Mouse (Mus musculus) MEL (cell line): Measurements from ENCODE around the gene 4930519G04Rik. TPM values are rescaled to one million over a fixed set of nuclear protein-coding genes. Genes with fewer than 3 reads are reported as not detected.
"Not testable (repeated sequence)": the region's sequence is repeated elsewhere in the genome, so short reads cannot be mapped to it uniquely, and the experiment has no call there.

Experiments used
- DNase-seq: peaks from one replicate; pipeline ENCODE4 v3.0.0; 2011; ENCODE audit warnings: low read depth, low spot score
- H3K27ac ChIP-seq: 2 replicates; pipeline ENCODE4 v1.5.1; 2012; ENCODE audit warnings: low read depth, mild to moderate bottlenecking, control low read depth, low read length, moderate library complexity; ENCODE audit not compliant: control insufficient read depth
- H3K27me3 ChIP-seq, 2 experiments: fragments of 150-350 bp in 1 of 2; sonication (generic) in 1 of 2; 2 replicates each; pipeline ENCODE4 v1.6.1; 2012; ENCODE audit warnings: low read length in 2 of 2, mild to moderate bottlenecking in 2 of 2, improper control_type of control experiment in 1 of 2, moderate library complexity in 1 of 2; ENCODE audit not compliant: insufficient read depth in 2 of 2, control insufficient read depth in 1 of 2
- H3K36me3 ChIP-seq, 2 experiments: 2 replicates each; pipeline ENCODE4 v1.6.1; 2012 to 2014; ENCODE audit warnings: low read length in 2 of 2, improper control_type of control experiment in 1 of 2, inconsistent platforms in 1 of 2, mild to moderate bottlenecking in 1 of 2; ENCODE audit not compliant: insufficient read depth in 2 of 2, control insufficient read depth in 1 of 2
- H3K4me1 ChIP-seq, 2 experiments: fragments of 150-350 bp in 1 of 2; sonication (generic) in 1 of 2; 2 replicates each; pipeline ENCODE4 v1.6.1; 2012; ENCODE audit warnings: low read length in 2 of 2, improper control_type of control experiment in 1 of 2, mild to moderate bottlenecking in 1 of 2; ENCODE audit not compliant: insufficient read depth in 2 of 2, control insufficient read depth in 1 of 2
- H3K4me3 ChIP-seq, 2 experiments: fragments of 150-350 bp in 1 of 2; sonication (generic) in 1 of 2; 2 replicates each; pipeline ENCODE4 v1.5.1; 2012; ENCODE audit warnings: low read depth in 2 of 2, low read length in 2 of 2, mild to moderate bottlenecking in 2 of 2, moderate library complexity in 2 of 2, control low read depth in 1 of 2, improper control_type of control experiment in 1 of 2; ENCODE audit not compliant: control insufficient read depth in 1 of 2, insufficient read depth in 1 of 2
- H3K79me2 ChIP-seq: 2 replicates; pipeline ENCODE4 v1.6.1; 2012; ENCODE audit warnings: mild to moderate bottlenecking, low read length, moderate library complexity; ENCODE audit not compliant: control insufficient read depth, poor library complexity, insufficient read depth
- H3K9ac ChIP-seq: 2 replicates; pipeline ENCODE4 v1.6.1; 2012; ENCODE audit warnings: low read depth, mild to moderate bottlenecking, control low read depth, low read length, moderate library complexity; ENCODE audit not compliant: control insufficient read depth, poor library complexity, severe bottlenecking
- H3K9me3 ChIP-seq: fragments of 150-350 bp; sonication (generic); replicated peaks from 2 replicates; pipeline ENCODE4 v1.6.1; 2012; ENCODE audit warnings: mild to moderate bottlenecking, low read length, improper control_type of control experiment, moderate library complexity; ENCODE audit not compliant: insufficient read depth
- BHLHE40 ChIP-seq: IDR thresholded peaks from 2 replicates; pipeline ENCODE4 v1.6.1; 2012; ENCODE audit warnings: low read depth, mild to moderate bottlenecking, inconsistent platforms, low read length, improper control_type of control experiment, borderline replicate concordance
- CHD1 ChIP-seq: IDR thresholded peaks from 2 replicates; pipeline ENCODE4 v1.6.1; 2012; ENCODE audit warnings: low read depth, mild to moderate bottlenecking, inconsistent platforms, low read length, improper control_type of control experiment
- EP300 ChIP-seq, 2 experiments: IDR thresholded peaks; 2 replicates each; pipeline ENCODE4 v1.6.1; 2011; ENCODE audit warnings: improper control_type of control experiment in 2 of 2, low read length in 2 of 2, low read depth in 1 of 2, mild to moderate bottlenecking in 1 of 2
- KAT2A ChIP-seq: conservative IDR thresholded peaks from 2 replicates; pipeline ENCODE4 v1.6.1; 2012; ENCODE audit warnings: low read depth, low read length, improper control_type of control experiment, inconsistent platforms
- NELFE ChIP-seq: IDR thresholded peaks from 2 replicates; pipeline ENCODE4 v1.6.1; 2011; ENCODE audit warnings: low read depth, low read length, improper control_type of control experiment
- NRF1 ChIP-seq: IDR thresholded peaks from 2 replicates; pipeline ENCODE4 v1.6.1; 2014; ENCODE audit warnings: low read depth, mild to moderate bottlenecking, inconsistent platforms, low read length, improper control_type of control experiment, moderate library complexity; ENCODE audit not compliant: poor library complexity, insufficient read depth, severe bottlenecking
- POLR2AphosphoS5 ChIP-seq: IDR thresholded peaks from 2 replicates; pipeline ENCODE4 v1.6.1; 2012; ENCODE audit warnings: low read depth, borderline replicate concordance, mild to moderate bottlenecking, inconsistent platforms, low read length, moderate library complexity, mixed read lengths
- RCOR1 ChIP-seq: IDR thresholded peaks from 2 replicates; pipeline ENCODE4 v1.6.1; 2012; ENCODE audit warnings: low read depth, mild to moderate bottlenecking, inconsistent platforms, low read length, improper control_type of control experiment
- SMC3 ChIP-seq: IDR thresholded peaks from 2 replicates; pipeline ENCODE4 v1.6.1; 2011; ENCODE audit warnings: low read depth, low read length, improper control_type of control experiment
- TBP ChIP-seq: IDR thresholded peaks from 2 replicates; pipeline ENCODE4 v1.8.0; 2011; ENCODE audit warnings: low read depth, low read length, improper control_type of control experiment
- USF1 ChIP-seq: IDR thresholded peaks from 2 replicates; pipeline ENCODE4 v1.6.1; 2014; ENCODE audit warnings: low read depth, mild to moderate bottlenecking, inconsistent platforms, low read length, improper control_type of control experiment, moderate library complexity
- polyA plus RNA-seq, 2 experiments: library from polyadenylated mRNA; stranded (reverse) in 1 of 2; unstranded in 1 of 2; fragments of >175 nt in 1 of 2; fragments of >200 nt in 1 of 2; gene quantifications; 2 replicates each; pipeline versions ENCODE4 v1.2.1 to v1.2.4; 2012; ENCODE audit warnings: low replicate concordance in 2 of 2, low read depth in 1 of 2; ENCODE audit not compliant: insufficient read length in 2 of 2, insufficient read depth in 1 of 2, missing spikeins in 1 of 2
- total RNA-seq: library from RNA; depleted of rRNA; stranded (reverse); fragments of 300-350 nt; gene quantifications from 2 replicates; pipeline ENCODE4 v1.2.3, GENCODE M21; 2012

Gene 4930519G04Rik
- total and polyA plus RNA-seq, 3 experiments: not detected

- no peak overlapping the region for H3K9ac ChIP-seq
- H3K79me2 ChIP-seq: no peaks in the 10 kb centered on the region
- no peaks in the 10 kb centered on the region for H3K27me3 ChIP-seq
- no peak for DNase-seq
- no peaks in the 10 kb centered on the region for H3K36me3 ChIP-seq
- no peaks in the 10 kb centered on the region for H3K9me3 ChIP-seq
- TF ChIP-seq NRF1: no peak
- TF ChIP-seq TBP: no peak
- TF ChIP-seq POLR2AphosphoS5: no peak
- TF ChIP-seq NELFE: no peak
- TF ChIP-seq EP300 (IDR thresholded peaks at IDR 0.05; ENCODE audit: low read depth in 1 of 2, low read length in 2 of 2): no peak
- no peak for TF ChIP-seq BHLHE40
- TF ChIP-seq SMC3: no peak
- no peak for TF ChIP-seq CHD1
- TF ChIP-seq KAT2A: no peak
- no peak overlapping the region for H3K27ac ChIP-seq
- no peaks in the 10 kb centered on the region for H3K4me1 ChIP-seq
- H3K4me3 ChIP-seq: no peak overlapping the region
These were observed 24.0 kb downstream of the 4930519G04Rik start for GRCm38 (mm10) chr5:114877487-114877886.

GRCm38 (mm10) chr5:114879399-114879798 lies 25.9 kb downstream of the 4930519G04Rik start:
- H3K9me3 ChIP-seq: no peaks in the 10 kb centered on the region
- H3K79me2 ChIP-seq: no peaks in the 10 kb centered on the region
- DNase-seq: no peak
- H3K27me3 ChIP-seq: no peaks in the 10 kb centered on the region
- no peak overlapping the region for H3K9ac ChIP-seq
- H3K36me3 ChIP-seq: no peaks in the 10 kb centered on the region
- no peaks in the 10 kb centered on the region for H3K4me1 ChIP-seq
- TF ChIP-seq USF1 (no peak), RCOR1 (no peak)
- no peak overlapping the region for H3K27ac ChIP-seq
- H3K4me3 ChIP-seq: no peak overlapping the region

GRCm38 (mm10) chr5:114882319-114882718 lies 28.9 kb downstream of the 4930519G04Rik start:
- DNase-seq, H3K4me3 ChIP-seq: not testable (repeated sequence)

More at GRCm38 (mm10) chr5:114882319-114882718, 28.9 kb downstream of the 4930519G04Rik start:
- not testable (repeated sequence) for H3K9me3 ChIP-seq, H3K27me3 ChIP-seq, H3K4me1 ChIP-seq, H3K9ac ChIP-seq, H3K79me2 ChIP-seq, H3K27ac ChIP-seq, H3K36me3 ChIP-seq
